Mouse (Mus musculus) cerebellum, adult 8-10 months (tissue): ENCODE measurements at regions not wholly inside any gene's neighbourhood (a gene's known extent, or its start where the extent isn't known, plus 50 kb on each side); places are given as distances from the start of the nearest gene placed in this dataset.

ENCODE experiments used
- DNase-seq: peaks from one replicate; pipeline ENCODE4 v3.0.0; 2022

DNA sequence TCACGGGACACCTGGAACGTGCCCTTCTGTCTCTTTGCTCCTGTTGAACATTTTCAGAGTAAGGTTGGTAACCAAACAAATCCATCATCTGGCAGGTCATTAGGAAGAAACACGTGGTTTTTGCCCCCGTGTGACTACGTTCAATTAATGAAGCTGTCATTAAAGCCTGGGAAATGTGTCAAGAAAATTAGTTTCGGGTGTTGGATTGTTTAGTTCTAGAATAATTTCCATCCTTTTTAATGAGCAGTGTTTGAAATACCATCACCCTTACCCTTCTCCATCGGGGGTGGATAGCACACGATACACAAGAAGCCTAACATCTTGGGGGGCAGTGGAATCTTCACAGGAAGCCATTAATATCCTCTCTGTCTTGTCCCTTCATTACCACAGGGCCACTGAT lies 107.7 kb downstream of the Far1 start:
- DNase-seq: no peak

DNA sequence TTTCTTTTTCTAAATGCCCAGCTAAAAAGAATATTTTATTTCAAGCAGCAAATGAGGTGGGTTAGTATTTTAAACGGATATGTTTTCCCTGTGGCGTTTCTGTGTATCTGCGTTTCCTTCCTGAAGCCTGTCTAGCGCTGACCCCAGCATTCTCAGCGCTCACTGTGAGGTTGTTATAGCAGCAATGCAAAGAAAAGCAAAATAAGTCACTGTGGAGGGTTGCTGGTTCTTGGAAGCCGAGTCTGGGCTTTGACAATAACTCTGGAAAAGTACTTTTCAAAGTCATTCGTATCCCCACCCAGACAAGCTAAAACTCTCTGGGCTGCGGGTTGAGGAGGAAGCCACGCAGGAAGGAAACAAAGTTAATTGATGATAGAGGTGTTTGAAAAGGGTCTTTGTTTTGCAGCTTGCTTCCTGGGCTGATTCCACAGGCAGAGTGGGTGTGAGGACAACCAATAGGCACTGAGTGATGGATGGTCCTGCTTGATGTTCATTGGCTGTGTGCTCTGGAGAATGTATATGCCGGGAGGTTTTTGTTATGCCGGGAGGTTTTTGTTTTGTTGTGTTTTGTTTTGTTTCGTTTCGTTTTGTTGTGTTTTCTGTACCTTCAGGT lies 108.4 kb downstream of the Far1 start:
- DNase-seq: no peak

DNA sequence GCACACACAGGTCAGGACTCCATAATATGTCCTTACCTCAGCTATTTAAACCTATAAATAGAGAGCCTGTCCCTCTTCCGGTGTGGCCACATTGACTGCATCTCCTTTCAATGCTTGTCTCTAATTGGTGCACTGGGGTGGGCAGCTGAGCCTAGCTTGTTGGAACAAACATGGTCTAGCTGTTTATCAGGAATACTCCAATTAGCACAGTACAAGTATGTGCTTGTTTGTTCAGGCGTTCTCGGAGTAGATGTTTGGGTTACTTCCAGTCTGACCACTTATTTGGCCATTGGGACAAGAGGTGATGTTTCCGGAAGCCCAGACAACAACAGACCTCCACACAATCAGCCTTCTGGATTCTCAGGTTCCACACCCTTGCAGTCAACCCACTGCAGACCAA lies 109.7 kb downstream of the Far1 start:
- no peak for DNase-seq

DNA sequence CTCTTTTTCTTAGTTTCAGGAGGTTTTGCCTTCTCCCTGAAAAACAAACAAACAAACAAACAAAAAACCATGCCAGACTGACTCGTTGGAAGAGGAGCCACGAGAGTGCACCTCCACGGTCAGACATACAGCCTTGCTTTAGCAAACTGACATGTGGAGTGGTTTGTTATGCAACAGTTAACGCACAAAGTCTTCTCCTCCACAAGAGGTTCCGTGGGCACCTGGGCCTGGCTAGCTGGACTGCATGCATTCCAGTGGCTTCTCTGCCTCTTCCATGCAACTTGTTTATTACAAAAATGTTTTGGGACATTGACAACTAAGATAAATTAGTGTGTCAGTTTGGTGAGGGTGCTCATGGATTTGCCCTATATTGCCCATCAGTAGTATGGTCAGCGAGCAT lies 110.3 kb downstream of the Far1 start:
- DNase-seq: no peak

DNA sequence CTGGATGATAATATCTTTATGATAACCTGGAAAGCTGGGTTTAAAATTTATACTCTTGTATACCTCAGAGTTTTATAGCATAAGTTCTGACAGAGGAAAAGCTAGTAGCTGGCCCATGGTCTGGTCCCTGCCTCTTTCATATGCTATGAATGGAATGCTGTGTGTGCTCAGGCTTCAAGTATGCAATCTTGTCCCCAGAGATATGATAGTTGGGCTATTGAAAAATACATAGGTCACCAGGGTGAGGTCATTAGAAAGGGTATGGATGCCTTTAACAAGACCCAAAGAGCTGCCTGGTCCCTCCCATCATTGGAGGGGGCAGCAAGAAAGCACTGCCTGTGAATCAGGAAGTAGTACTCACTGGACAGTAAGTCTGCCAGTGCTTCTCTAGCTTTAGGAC lies 113.1 kb downstream of the Far1 start:
- DNase-seq: no peak

DNA sequence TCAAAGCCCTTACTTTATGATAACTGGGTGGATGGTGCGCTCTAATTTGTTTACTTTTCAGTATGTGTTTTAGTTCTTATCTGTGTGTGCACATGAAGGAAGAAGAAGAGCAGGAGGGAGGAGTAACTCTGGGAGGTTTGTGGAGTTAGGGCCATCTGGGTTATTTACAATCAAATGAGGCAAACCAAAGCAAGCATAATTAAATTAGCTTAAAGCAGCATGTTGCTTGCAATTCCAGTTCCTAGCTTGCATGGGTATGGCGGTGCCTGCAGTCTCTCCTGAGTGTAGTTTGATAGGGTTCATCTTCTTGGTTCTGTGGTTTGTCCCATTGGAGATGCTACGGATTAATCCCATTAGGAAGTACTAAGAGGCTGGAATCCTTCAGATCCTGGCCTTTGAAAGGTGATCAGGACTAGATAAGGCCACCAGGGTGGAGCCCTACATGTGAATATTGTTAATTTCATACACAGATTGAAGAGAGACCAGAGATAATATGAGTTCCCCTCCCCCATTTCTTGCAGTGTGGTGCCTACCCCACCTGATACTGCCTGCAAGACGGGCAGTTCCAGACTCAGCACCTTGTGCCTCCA lies 123.5 kb downstream of the Far1 start:
- no peak for DNase-seq

DNA sequence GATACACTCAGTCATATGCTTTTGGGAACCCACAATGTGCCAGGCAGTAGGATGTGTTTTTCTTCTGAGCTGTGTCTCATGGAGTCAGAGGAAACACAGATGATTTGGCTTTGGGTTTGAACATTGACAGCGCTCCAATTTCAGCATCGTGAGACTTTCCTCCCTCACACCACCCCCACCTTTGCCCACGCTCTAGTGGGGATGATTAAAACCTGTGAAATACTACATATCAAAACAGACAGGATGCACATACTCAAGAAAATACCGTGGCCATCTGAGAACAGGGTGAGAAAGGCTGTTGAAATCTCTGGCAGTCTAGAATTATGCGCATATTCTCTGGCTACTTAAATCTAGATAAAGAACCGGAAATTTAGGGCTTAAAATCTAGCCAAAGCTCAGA lies 124.5 kb downstream of the Far1 start:
- no peak for DNase-seq

DNA sequence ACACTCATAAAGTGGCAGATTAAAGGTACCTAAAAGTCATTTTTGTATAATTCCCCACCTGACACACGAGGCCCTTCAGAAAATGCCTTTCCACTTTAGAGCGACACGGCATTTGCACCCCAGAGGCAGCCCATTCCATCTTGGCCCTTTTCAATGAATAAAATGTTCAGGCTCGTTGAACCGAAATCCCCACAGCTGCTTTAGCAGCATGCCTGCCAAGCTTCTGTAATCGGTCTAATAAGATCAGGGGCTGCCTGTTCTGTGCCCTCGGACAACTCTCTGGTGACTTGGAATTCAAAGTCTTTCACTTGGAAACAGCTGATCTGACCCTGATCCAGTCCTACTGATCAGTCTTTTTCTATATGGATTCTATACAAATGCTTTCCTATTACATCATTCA lies 123.3 kb upstream of the Spon1 start:
- DNase-seq: no peak

DNA sequence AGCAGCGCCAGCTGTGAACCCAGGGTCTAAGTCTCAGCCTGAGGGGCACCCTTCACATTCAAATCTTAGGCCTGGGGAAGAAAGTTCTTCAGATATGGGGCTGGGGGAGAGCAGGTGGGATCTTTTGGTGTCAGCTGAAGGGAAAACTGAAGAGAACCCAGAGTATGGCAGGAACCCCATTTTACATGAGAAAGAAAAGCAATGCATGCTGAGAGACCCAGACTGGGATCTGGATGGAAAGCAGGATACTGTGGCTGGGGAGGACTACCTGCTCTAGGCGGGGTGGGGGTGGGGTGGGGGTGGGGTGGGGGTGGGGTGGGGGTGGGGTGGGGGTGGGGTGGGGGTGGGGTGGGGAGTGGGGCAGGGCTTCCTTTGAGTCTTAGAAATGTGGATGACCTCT lies 115.2 kb upstream of the Spon1 start:
- no peak for DNase-seq

DNA sequence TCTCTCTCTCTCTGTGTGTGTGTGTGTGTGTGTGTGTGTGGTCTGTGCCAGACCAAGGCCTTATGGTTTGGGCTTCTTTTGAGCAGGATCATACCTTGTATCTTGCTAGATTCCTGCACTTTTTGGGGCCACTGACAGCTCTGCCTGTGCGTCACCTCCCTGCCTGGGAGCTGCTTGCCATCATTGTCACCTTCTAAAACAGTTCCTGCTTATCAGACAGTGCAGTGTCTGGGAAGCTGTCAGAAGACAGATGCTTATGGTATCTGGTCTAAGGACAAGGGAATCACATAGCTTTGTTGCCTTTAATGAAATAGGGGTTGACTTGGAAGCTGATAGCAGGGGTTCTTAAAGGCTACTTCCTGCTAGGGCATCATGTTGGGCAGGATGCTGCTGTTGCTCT lies 114.1 kb upstream of the Spon1 start:
- DNase-seq: no peak

DNA sequence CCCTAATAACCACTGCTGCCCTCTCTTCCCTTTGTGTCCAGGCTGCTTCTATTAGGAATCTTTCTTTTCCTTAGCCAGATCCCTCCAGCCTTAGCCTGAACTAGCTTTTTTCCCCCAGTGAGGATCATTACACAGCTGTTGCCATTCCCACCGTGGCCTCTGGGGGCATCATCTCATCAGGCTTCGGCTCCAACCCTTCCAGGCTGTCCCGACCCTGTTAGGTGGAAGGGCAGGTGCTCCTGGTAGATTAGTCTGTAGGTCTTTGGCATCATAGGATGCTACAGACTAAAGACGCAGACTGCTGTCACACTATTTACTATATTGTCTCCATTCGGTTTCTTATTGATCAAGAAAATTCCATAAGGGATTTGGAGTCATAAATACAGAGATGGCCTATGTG lies 112.7 kb upstream of the Spon1 start:
- peak; percentile 58 for DNase-seq

DNA sequence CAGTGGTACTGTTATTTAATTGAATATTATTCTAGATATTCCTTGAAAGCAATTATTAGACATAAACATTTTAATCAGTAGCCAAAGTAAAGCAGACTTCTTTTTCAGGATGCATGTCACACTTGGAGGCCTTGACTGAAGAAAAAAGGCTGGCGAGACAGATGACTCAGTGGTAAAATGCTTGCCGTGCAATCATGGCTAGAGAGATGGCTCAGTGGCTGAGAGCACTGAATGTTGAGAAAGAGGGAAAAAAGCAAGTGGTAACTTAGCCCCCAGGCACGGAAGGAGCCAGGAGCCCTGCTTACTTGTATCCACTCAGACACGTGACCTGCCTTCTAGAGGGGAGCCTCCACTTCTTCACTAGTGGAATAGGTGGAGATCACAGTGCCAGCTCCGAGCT lies 110.5 kb upstream of the Spon1 start:
- no peak for DNase-seq

DNA sequence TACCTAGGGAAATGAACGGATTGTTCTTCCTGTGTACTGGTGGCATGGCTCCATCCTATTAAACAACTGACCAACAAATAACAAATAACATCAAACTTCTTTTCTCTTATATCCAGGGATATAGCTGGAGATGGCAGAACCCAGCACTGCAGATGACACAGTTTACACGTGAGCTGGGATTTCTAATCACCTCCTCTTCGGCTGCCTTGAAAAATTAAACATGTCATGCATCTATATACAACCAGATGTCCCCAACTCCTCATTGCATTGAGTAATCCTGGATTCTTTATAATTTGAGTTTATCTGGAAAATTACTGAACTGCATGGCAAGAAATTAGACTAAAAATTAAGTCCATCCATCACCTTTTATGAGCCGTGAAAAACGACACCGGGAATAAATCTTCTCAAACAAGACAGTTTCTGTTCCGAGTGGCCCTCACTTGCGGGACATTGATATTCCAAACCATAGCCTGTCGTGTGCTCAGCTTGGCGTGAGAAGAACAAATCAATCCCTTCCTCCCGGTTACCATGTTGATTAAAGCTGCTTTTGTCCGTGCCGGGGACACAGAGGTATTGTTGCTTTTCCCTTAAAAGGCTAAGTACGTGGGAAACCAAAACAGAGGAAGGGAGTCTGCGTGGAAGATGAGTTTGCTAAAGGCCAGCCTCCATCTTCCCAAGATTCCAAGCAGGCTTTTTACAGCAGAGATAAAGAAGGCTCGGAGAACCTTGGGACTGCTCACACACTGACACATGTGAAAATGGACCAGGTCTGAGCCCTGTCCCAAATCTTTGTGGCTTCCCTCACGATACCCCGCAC lies 92.8 kb upstream of the Spon1 start:
- DNase-seq: no peak

DNA sequence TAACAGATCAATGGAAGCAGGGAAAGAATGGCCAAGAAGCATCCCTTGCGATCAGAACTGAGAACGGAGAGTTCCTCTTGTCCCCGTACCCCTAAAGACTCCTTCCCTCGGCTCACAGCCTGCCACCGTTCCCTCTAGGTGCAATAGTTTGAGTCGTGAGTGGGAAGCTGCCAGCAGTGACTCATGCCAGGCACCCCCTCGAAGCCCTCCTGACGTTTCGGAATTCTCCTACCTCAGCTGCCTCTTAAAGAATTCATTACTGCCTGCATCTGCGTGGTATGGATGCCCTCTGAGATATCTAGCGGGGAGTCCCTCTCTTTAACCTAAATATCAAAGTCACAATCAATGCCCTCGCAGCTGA lies 92.2 kb upstream of the Spon1 start:
- no peak for DNase-seq

DNA sequence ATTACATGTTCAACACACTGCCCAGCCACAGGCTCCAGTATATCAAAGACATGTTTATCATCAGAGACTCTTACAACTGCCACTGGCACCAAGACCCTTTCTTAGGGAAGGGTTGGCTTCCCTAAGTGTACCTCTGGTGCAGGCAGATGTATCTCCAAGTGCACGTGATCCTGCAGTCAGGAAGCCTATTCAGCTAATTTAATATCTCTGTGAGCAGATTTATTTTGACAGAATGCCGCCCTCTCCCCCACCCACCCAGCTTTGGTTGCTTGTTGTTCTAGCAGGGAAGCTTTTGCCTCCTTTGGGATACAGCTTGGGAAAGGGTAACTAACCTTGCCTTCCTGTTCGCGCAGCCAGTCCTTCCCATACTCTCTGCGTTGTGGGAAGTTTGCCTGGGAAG lies 83.5 kb upstream of the Spon1 start:
- DNase-seq: no peak

DNA sequence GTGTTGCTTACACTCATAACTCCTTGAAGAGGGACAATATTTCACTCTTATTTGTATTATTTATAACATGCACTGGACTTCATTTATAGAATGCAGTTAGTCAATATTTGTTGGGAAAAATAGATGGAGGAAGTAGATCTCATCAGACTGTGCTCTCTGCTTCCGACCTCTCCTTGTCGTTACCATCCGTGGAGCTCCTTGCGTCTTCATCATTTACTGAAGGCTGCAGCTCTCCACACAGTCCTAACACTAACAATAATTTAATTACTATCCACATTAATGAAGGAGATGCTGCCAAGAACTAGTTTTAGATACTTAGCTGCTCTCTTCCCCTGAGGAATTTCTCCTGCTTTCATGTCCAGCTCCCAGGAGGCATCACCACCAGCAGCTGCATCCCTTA lies 80.4 kb upstream of the Spon1 start:
- DNase-seq: no peak

DNA sequence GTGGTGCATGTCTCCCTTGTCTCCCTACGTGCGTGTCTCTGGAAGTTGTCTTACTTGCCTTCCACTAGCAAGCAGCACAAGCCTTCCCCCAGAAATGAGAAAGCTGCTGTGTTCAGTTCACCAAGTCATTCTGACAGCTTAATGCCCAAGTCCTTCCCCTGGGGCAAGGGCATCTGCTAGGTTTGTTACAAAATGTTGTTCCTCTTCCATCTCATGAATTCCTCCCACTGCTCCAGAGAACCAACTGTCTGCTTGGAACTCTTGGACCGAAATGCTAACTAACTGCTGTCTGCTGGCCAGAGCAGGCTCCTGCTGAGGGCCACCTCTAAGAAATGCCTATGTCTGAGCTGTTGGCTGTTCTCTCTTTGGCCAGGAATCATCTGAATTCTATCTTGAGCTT lies 79.3 kb upstream of the Spon1 start:
- DNase-seq: no peak

DNA sequence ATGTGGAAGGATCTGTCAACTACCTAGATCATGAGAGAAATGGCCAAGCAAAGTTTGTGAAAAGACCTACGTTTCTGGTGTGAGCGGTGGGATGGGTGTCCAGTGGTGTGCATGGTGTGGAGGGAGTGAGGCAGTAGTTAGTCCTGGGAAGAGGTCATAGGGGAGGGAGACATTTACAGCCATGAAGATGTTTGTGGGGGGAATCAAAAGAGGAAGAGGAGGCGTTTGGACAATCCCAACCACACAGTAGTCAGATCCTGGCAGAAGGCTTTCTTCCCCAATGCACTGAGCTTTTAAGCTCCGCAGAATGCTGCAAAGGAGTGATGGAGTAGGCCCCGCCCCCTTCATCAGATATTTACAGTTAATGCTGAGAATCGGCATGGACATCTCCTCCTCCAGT lies 78.2 kb upstream of the Spon1 start:
- DNase-seq: no peak

DNA sequence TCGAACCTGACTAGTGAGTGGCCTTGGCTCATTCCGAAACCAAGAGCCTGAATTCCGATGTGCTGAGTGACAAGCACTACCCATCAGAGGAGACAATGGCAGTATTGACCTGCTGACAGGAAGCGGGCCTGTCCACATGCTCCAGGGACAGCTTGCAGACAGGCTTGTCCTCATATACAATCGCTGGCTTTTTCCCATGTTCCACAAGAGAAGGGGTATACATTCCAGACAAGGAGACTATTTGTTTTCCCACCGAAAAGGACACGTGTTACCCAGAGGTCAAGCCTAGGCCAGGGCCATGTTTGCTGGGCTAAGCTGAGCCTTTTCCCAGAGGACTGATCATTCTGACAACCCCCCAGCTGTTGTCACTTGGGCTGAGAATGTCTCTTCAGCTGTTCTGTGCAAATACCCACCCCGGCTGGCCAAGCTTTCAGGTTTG lies 77.5 kb upstream of the Spon1 start:
- no peak for DNase-seq

DNA sequence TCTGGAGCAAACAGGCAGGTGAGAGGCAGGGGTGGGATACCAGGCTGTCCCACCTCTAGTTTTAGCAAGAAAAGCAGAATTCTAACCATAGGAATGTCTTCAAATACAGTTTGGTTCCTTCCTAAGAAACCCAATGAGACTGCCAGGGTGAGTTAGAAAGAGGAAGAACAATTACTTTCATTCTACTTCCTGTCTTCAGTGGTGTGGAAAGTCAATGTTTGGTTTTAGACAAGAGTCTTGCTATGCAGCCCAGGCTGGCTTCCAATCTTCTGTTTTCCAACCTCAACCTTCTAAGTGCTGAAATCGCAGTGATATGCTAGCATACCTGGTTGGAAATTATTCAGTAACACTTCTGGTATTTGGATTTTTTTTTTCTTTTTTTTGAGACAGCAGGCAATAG lies 77.1 kb upstream of the Spon1 start:
- DNase-seq: no peak

DNA sequence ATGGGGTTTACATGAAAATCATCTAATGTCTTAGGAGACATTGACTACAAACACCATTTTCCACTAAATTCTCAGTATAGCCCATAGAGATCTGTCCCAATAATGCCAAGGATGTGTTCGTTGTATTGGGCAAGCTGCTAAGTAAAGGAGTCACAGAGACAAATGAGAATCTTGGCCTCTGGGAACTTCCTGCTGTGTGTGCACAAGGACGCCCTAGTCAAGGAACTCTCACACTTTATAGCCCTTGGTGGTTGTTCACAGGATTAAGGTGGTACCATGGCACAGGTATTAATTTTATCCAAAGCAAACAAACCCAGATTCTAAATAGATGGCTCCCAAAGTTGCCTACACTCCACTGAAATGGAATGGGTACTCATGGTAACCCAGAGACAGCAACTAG lies 76.7 kb upstream of the Spon1 start:
- DNase-seq: no peak

DNA sequence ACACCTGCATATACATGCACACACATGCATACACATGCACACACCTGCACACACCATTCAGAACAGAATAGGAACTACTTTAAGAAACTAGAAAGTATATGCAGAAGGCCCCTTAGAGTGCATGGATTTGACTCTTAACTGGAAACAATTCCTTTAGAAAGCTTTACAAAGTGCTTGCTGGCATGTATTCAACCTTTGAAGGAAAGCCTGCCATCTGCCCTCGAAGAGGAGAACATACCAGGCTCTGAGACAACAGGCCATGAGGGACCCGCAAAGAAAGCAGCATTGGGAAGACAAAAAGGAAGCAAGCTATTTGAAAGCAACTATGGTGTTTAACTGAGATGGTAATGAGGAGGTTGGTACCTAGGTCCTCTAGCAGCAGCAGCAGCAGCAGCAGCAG lies 74.0 kb upstream of the Spon1 start:
- no peak for DNase-seq

DNA sequence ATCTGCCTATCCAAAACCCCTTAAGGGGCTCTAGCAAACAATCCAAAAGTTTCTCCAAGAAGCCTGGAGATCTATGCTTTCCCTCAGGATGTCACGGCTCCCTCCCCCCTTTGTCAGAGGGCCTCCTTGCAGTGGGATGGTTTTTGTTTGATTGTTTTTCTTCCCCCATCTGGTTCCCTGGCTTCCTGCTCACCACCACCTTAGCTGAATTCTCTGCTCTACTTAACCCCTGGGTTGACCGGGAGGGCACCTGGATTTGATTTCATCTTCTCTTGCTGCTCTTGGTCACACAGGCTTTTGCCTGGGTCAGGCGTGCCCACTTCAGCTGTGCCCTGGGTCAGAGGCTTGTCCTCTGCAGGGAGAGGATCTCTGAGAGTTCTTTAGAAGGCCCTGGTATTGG lies 72.3 kb upstream of the Spon1 start:
- no peak for DNase-seq

DNA sequence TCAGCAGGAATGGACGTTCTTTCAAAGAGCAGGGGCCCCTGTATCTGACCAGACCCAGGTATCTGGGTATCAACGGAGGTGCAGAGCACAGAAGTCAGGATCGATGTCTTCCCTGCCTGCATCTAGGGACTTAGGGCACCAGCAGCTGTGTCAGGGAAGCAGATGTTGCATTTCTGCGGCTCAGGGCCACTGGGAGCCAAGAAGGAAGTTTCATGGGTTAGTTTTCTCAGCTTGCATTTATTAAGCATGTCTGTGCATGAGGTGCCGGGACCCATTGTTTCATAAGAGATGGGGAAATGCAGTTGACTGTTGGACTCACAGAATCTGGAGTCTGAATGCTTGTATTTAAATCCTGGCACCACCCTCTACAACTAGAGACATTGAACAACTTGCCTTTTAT lies 71.3 kb upstream of the Spon1 start:
- DNase-seq: no peak

DNA sequence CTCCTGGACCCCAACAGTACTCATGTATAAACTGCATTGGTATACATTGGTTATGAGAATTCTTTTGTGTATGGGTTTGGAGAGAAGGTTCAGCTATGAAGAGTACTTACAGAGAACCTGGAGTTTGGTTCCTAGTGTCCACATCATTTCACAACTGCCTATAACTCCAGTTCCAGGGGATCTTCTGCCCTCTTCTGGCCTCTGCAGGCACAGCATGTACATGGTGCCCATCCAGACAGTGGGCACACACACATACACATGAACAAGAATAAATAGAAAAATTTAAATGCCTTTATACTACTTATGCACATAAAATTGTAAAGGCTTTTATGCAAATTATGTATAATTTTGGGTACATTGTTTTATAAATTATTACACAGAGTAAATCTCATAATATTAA lies 59.9 kb upstream of the Spon1 start:
- DNase-seq: no peak
